Mouse (Mus musculus) embryonic fibroblast, embryonic 13.5 days (primary cell): ENCODE measurements around the gene Ntmt1.

Source experiments
- CTCF ChIP-seq: IDR thresholded peaks from 2 replicates; pipeline ENCODE4 v1.5.1; 2011; ENCODE audit warnings: mild to moderate bottlenecking, control low read depth, low read length, moderate library complexity, borderline replicate concordance; ENCODE audit not compliant: insufficient read depth
- POLR2A ChIP-seq: IDR thresholded peaks from 2 replicates; pipeline ENCODE4 v1.6.1; 2011; ENCODE audit warnings: low read depth, mild to moderate bottlenecking, control low read depth, low read length, moderate library complexity

GRCm38 (mm10) chr2:30759088-30759374 is 48.6 kb upstream of the Ntmt1 start:
- TF ChIP-seq POLR2A (no peak), CTCF (no peak)
